Mouse (Mus musculus): ENCODE results near the gene Arid3a. TPM values are rescaled to one million over a fixed set of nuclear protein-coding genes. Genes with fewer than 3 reads are reported as not detected.
"Not testable (repeated sequence)": the region's sequence is repeated elsewhere in the genome, so short reads cannot be mapped to it uniquely, and the experiment has no call there.

Arid3a gene
- total RNA-seq, 2 experiments from 2014 or later = 4.2 to 4.8 TPM

GRCm38 (mm10) chr10:79940749-79941148 is 13.9 kb downstream of the Arid3a start:
- no peak for ATAC-seq (replicated peaks; ENCODE audit: low FRiP score, poor library complexity, severe bottlenecking)

- no peak for ATAC-seq (replicated peaks; ENCODE audit: low FRiP score, poor library complexity, severe bottlenecking)
These were observed 16.1 kb downstream of the Arid3a start for GRCm38 (mm10) chr10:79942988-79943387.

- ATAC-seq (replicated peaks; ENCODE audit: low FRiP score, poor library complexity, severe bottlenecking) = no peak
These were observed 16.6 kb downstream of the Arid3a start for GRCm38 (mm10) chr10:79943471-79943901.

- ATAC-seq (replicated peaks; ENCODE audit: low FRiP score, poor library complexity, severe bottlenecking) = no peak
These were observed 18.8 kb downstream of the Arid3a start for GRCm38 (mm10) chr10:79945507-79946234.

GRCm38 (mm10) chr10:79946752-79947322 is 20.0 kb downstream of the Arid3a start:
- no peak for ATAC-seq (replicated peaks; ENCODE audit: low FRiP score, poor library complexity, severe bottlenecking)

GRCm38 (mm10) chr10:79947502-79947901 is 20.7 kb downstream of the Arid3a start:
- no peak for ATAC-seq (replicated peaks; ENCODE audit: low FRiP score, poor library complexity, severe bottlenecking)

- ATAC-seq (replicated peaks; ENCODE audit: low FRiP score, poor library complexity, severe bottlenecking) = no peak
These were observed 23.0 kb downstream of the Arid3a start for GRCm38 (mm10) chr10:79949873-79950272.

- ATAC-seq (replicated peaks; ENCODE audit: low FRiP score, poor library complexity, severe bottlenecking) = no peak
These were observed 23.8 kb downstream of the Arid3a start for GRCm38 (mm10) chr10:79950661-79951060.

- no peak for ATAC-seq (replicated peaks; ENCODE audit: low FRiP score, poor library complexity, severe bottlenecking)
These were observed 27.1 kb downstream of the Arid3a start for GRCm38 (mm10) chr10:79953946-79954345.

- no peak for ATAC-seq (replicated peaks; ENCODE audit: low FRiP score, poor library complexity, severe bottlenecking)
These were observed 28.8 kb downstream of the Arid3a start for GRCm38 (mm10) chr10:79955691-79956090.

GRCm38 (mm10) chr10:79956643-79957154 is 29.9 kb downstream of the Arid3a start:
- no peak for ATAC-seq (replicated peaks; ENCODE audit: low FRiP score, poor library complexity, severe bottlenecking)

GRCm38 (mm10) chr10:79958140-79958816 is 31.4 kb downstream of the Arid3a start:
- peak; percentile 45 for ATAC-seq (replicated peaks; ENCODE audit: low FRiP score, poor library complexity, severe bottlenecking)

- ATAC-seq (replicated peaks; ENCODE audit: low FRiP score, poor library complexity, severe bottlenecking) = not testable (repeated sequence)
These were observed 32.6 kb downstream of the Arid3a start for GRCm38 (mm10) chr10:79959412-79959811.

- ATAC-seq (replicated peaks; ENCODE audit: low FRiP score, poor library complexity, severe bottlenecking) = peak; percentile 94
These were observed 33.2 kb downstream of the Arid3a start, which contains the start of gene Wdr18 for GRCm38 (mm10) chr10:79959847-79960601. TSS of gene Wdr18 (plus strand) at chr10:79960152.

- ATAC-seq (replicated peaks; ENCODE audit: low FRiP score, poor library complexity, severe bottlenecking) = no peak
These were observed 33.9 kb downstream of the Arid3a start for GRCm38 (mm10) chr10:79960671-79961294.

GRCm38 (mm10) chr10:79964727-79965126 is 37.9 kb downstream of the Arid3a start:
- ATAC-seq (replicated peaks; ENCODE audit: low FRiP score, poor library complexity, severe bottlenecking) = no peak

GRCm38 (mm10) chr10:79965325-79965724 is 38.5 kb downstream of the Arid3a start:
- ATAC-seq (replicated peaks; ENCODE audit: low FRiP score, poor library complexity, severe bottlenecking) = no peak

- no peak for ATAC-seq (replicated peaks; ENCODE audit: low FRiP score, poor library complexity, severe bottlenecking)
These were observed 40.1 kb downstream of the Arid3a start for GRCm38 (mm10) chr10:79966886-79967400.

- no peak for ATAC-seq (replicated peaks; ENCODE audit: low FRiP score, poor library complexity, severe bottlenecking)
These were observed 41.3 kb downstream of the Arid3a start for GRCm38 (mm10) chr10:79968181-79968580.

Measured in erythroid progenitor cell, adult 5-6 weeks (primary cell).